Mouse (Mus musculus): ENCODE measurements at regions not wholly inside any gene's neighbourhood (a gene's known extent, or its start where the extent isn't known, plus 50 kb on each side); places are given as distances from the start of the nearest gene placed in this dataset.

DNA sequence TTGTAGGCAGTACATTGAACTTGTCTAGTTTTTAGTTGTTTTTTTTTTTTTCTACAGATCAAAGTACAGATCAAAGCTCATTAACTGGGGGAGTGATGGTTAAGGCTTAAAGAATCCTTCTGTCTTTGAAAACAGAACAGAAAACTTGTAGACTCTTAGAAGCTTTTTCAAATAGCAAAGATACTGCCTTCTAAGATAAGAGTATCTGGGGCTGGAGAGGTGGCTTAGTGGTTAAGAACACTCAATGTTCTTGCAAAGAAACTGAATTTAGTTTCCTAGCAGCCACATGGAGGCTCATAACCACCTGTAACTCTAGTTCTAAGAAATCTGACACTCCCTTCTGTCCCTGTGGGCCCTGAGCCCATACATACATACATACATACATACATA, 68.4 kb upstream of the Glrp1 start:
- Histone ChIP-seq H3K36me3 (ENCODE audit: control insufficient read depth, insufficient read depth, low read length) (no peaks in the 10 kb centered on the region), H3K4me1 (replicated peaks; ENCODE audit: control insufficient read depth, insufficient read depth, low read length) (peaks cover 30% of the 10 kb centered on the region), H3K27me3 (ENCODE audit: control insufficient read depth, insufficient read depth, low read length) (no peaks in the 10 kb centered on the region), H3K27ac (ENCODE audit: control insufficient read depth, insufficient read depth, low read length) (no peak overlapping the region), H3K4me3 (ENCODE audit: control insufficient read depth, insufficient read depth, low read length) (no peak overlapping the region)
- DNase-seq = no peak
- TF ChIP-seq POLR2A (IDR thresholded peaks at IDR 0.05; ENCODE audit: control insufficient read depth, extremely low read depth, insufficient read depth, low read length, poor library complexity) (no peak), CTCF (IDR thresholded peaks at IDR 0.05; ENCODE audit: borderline replicate concordance, control insufficient read depth, extremely low read depth, insufficient read depth, low read length, poor library complexity) (no peak)

DNA sequence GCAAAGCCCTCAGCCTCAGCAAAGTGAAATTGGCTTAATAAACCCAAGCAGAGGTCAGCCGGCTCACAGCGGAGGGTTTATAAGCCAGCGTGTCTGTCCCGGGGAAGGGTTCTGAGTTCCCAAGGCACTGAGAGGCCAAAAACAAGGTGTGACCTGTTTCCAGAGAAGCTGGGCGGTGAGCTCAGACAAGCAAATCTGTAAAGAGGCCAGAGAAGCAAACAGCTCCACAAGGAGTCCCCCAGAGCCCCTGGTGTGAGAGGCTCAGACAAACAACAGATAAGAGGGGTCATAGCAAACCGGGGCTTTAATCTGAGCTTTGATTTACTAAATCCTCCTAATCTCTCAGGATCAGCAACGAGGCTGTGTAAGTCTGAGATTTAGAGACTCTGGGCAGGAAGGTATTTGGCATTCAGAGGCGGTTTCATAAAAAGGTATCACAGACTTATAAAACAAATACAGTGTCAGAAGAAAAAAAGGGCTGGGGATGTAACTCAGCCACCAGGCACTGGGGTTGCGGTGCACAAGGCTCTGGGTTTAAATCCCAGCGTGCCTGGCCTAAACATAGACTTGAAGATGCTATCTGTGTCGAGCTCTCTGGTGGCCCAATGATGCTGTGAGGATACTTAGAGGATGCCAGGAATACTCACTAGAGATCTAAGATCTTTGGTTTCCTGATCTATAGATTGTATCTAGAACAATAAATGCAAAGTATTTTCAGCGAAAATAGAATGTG, 67.8 kb upstream of the Glrp1 start:
- H3K4me3 ChIP-seq (ENCODE audit: control insufficient read depth, insufficient read depth, low read length) = no peak overlapping the region
- peaks cover 28% of the 10 kb centered on the region for H3K4me1 ChIP-seq (replicated peaks; ENCODE audit: control insufficient read depth, insufficient read depth, low read length)
- H3K27me3 ChIP-seq (ENCODE audit: control insufficient read depth, insufficient read depth, low read length) = no peaks in the 10 kb centered on the region
- DNase-seq = no peak
- H3K27ac ChIP-seq (ENCODE audit: control insufficient read depth, insufficient read depth, low read length) = peak overlapping the region; percentile 36; the same call in 1 of the 2 replicates
- 67% methylated on average over 12 of the region's 12 CpGs for WGBS
- no peaks in the 10 kb centered on the region for H3K36me3 ChIP-seq (ENCODE audit: control insufficient read depth, insufficient read depth, low read length)
- TF ChIP-seq POLR2A (IDR thresholded peaks at IDR 0.05; ENCODE audit: control insufficient read depth, extremely low read depth, insufficient read depth, low read length, poor library complexity) (no peak), CTCF (IDR thresholded peaks at IDR 0.05; ENCODE audit: borderline replicate concordance, control insufficient read depth, extremely low read depth, insufficient read depth, low read length, poor library complexity) (no peak)

DNA sequence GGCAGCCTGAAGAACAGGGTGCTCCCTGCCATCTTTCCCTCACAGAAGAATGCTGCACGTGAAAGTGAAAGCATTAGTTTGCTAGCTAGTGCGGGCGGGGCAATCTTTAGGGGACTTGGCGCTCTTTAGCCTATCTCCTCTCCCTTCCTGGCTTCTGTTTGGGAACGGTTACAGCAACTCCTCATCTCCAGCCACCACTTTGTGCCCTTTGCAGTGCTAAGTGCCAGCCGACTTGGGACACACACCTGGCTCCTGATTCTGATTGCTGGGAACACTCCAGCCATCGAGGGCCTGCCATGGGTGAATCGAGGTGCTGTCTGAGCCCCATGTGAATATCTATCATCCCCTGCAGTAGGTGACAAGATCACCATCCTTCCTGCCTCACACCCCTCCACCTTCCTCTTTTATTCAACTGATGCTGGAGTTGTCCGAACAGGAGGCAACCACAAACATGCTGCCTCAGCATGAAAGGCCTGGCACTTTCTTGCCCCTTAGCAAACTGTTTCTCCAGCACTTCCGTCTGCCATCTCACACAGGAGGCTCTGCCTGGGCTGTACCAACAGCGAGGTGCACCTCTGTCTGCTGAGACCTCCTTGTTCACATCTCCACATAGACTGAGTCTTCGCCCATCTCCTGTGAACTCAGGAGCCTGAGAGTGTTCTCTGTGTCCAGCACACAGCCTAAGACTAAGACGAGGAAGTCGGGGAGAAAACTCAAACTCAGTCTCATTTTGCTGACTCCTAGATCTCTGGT, 66.2 kb upstream of the Glrp1 start:
- Histone ChIP-seq H3K4me3 (ENCODE audit: control insufficient read depth, insufficient read depth, low read length) (peak overlapping the region; percentile 19), H3K4me1 (replicated peaks; ENCODE audit: control insufficient read depth, insufficient read depth, low read length) (peaks cover 28% of the 10 kb centered on the region), H3K27me3 (ENCODE audit: control insufficient read depth, insufficient read depth, low read length) (no peaks in the 10 kb centered on the region), H3K36me3 (ENCODE audit: control insufficient read depth, insufficient read depth, low read length) (no peaks in the 10 kb centered on the region), H3K27ac (ENCODE audit: control insufficient read depth, insufficient read depth, low read length) (peak overlapping the region; percentile 44)
- peak; percentile 59 for DNase-seq
- WGBS = 16% methylated on average over 14 of the region's 14 CpGs
- no peak for TF ChIP-seq CTCF (IDR thresholded peaks at IDR 0.05; ENCODE audit: borderline replicate concordance, control insufficient read depth, extremely low read depth, insufficient read depth, low read length, poor library complexity)
- no peak for TF ChIP-seq POLR2A (IDR thresholded peaks at IDR 0.05; ENCODE audit: control insufficient read depth, extremely low read depth, insufficient read depth, low read length, poor library complexity)

DNA sequence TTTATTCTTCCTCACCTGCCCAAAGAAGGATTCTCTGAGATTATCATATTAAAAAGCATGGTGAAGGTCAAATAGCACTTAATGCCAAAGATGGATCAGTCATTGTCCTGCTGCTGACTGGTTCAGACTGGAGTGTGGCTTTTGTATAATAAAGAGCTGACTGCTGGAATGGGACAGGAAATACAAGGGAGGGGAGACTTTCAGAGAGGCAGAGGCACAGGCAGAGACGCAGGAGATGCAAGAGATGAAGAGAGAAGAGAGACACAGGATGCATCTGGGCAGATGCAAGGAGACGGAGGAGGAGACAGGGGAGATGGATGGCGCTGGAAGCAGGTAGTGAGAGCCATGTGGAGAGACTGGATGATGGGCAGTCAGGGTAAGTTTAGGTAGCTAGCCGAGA, 65.4 kb upstream of the Glrp1 start:
- Histone ChIP-seq H3K4me3 (ENCODE audit: control insufficient read depth, insufficient read depth, low read length) (peak overlapping the region; percentile 19; the same call in 1 of the 2 replicates), H3K4me1 (replicated peaks; ENCODE audit: control insufficient read depth, insufficient read depth, low read length) (peaks cover 28% of the 10 kb centered on the region), H3K27ac (ENCODE audit: control insufficient read depth, insufficient read depth, low read length) (peak overlapping the region; percentile 44; the same call in 1 of the 2 replicates), H3K27me3 (ENCODE audit: control insufficient read depth, insufficient read depth, low read length) (no peaks in the 10 kb centered on the region), H3K36me3 (ENCODE audit: control insufficient read depth, insufficient read depth, low read length) (no peaks in the 10 kb centered on the region)
- WGBS = 40% methylated on average over 4 of the region's 4 CpGs
- TF ChIP-seq POLR2A (IDR thresholded peaks at IDR 0.05; ENCODE audit: control insufficient read depth, extremely low read depth, insufficient read depth, low read length, poor library complexity) = no peak
- no peak for TF ChIP-seq CTCF (IDR thresholded peaks at IDR 0.05; ENCODE audit: borderline replicate concordance, control insufficient read depth, extremely low read depth, insufficient read depth, low read length, poor library complexity)
- no peak for DNase-seq

DNA sequence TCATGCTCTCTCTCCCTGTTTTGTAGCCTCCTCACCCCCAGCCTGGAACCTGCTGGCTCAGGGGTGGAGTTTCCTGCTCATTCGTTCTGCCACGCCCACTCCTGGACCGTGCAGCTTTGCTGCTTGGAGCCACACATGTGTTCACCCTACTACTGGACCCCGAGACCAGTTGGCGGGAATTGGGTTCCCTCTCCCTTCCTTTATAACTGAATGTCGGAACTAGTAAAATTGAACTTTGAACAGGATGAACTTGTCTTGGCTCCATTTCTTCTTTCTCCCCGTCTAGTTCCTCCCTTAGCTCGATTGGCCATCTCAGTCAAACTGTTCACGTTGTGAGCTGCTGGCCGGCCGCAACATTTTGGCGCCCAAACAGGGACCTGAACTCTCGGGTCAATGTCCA, 62.3 kb upstream of the Glrp1 start:
- DNase-seq = no peak
- Histone ChIP-seq H3K4me1 (replicated peaks; ENCODE audit: control insufficient read depth, insufficient read depth, low read length) (peaks cover 19% of the 10 kb centered on the region), H3K27ac (ENCODE audit: control insufficient read depth, insufficient read depth, low read length) (no peak overlapping the region), H3K4me3 (ENCODE audit: control insufficient read depth, insufficient read depth, low read length) (no peak overlapping the region), H3K27me3 (ENCODE audit: control insufficient read depth, insufficient read depth, low read length) (no peaks in the 10 kb centered on the region), H3K36me3 (ENCODE audit: control insufficient read depth, insufficient read depth, low read length) (no peaks in the 10 kb centered on the region)
- 93% methylated on average over 13 of the region's 13 CpGs for WGBS
- no peak for TF ChIP-seq CTCF (IDR thresholded peaks at IDR 0.05; ENCODE audit: borderline replicate concordance, control insufficient read depth, extremely low read depth, insufficient read depth, low read length, poor library complexity)
- TF ChIP-seq POLR2A (IDR thresholded peaks at IDR 0.05; ENCODE audit: control insufficient read depth, extremely low read depth, insufficient read depth, low read length, poor library complexity) = no peak

DNA sequence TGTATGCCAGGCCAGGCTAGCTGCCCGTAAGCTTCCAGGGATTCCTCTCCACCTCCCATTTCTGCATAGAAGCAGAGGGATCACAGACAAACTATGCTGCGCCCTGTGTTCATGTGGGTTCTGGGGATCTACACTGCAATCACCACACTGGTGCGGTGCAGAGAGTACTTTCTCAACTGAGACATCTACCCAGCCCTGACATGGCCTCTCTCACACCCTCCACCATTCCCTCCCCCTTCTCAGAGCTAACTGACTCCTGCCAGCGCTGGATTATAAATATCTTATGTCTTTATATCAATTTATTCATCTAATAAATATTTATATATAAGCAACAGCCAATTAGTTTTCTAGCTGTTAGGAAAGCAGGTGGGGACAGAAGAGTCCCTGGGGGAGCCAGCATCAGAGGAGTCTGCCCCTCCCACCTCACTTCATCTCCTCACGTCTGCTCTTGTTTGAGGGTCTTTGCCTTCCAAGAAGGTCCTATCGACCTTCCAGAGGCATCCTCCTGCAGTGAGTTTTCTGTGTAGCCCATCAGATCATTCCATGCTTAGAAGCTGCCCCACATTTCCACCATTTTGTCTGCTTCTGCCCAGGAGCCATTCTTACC, 58.7 kb upstream of the Glrp1 start:
- TF ChIP-seq CTCF (IDR thresholded peaks at IDR 0.05; ENCODE audit: borderline replicate concordance, control insufficient read depth, extremely low read depth, insufficient read depth, low read length, poor library complexity) (no peak), POLR2A (IDR thresholded peaks at IDR 0.05; ENCODE audit: control insufficient read depth, extremely low read depth, insufficient read depth, low read length, poor library complexity) (no peak)
- DNase-seq = no peak
- Histone ChIP-seq H3K27me3 (ENCODE audit: control insufficient read depth, insufficient read depth, low read length) (no peaks in the 10 kb centered on the region), H3K36me3 (ENCODE audit: control insufficient read depth, insufficient read depth, low read length) (no peaks in the 10 kb centered on the region), H3K4me3 (ENCODE audit: control insufficient read depth, insufficient read depth, low read length) (no peak overlapping the region), H3K4me1 (replicated peaks; ENCODE audit: control insufficient read depth, insufficient read depth, low read length) (no peaks in the 10 kb centered on the region), H3K27ac (ENCODE audit: control insufficient read depth, insufficient read depth, low read length) (no peak overlapping the region)
- 96% methylated on average over 6 of the region's 6 CpGs for WGBS

Data from thymus, adult 2 months (tissue).